Mouse (Mus musculus): ENCODE data around the gene Nyap1.
A peak's percentile ranks its signal among the peaks of the same experiment; 100 is the strongest.

Gene Nyap1

GRCm38 (mm10) chr5:137741023-137741931 lies at the start of gene Nyap1:
TSS of gene Nyap1 (minus strand) at chr5:137741607.
- peak; percentile 70 to 75 for DNase-seq (ENCODE audit: low spot score in 2 of 2)

DNA sequence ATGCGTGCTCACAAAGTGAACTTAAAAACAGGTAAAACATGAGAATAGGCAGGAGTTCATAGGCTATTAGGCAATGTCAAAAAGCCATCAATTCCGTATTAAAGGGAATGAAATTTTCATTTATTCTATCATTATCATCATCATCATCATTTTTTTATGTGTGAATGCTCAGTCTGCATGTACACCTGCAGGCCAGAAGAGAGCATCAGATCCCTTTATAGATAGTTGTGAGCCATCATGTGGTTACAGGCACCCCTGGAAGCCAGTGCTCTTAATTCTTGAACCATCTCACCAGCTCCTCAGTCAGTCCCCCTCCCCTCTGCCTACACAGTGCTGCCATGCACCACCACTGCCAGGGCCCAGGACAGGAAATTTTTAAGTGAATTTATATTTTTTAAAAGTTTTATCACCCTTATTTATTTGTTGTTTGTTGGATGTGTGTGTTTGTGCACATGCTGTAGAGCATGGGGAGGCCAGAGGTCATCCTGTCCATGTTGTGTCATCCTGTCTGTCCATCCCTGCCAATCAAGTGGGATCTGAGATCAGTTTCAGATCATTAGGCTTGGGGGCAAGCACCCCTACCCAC lies 47.6 kb upstream of the Nyap1 start:
- no peak for DNase-seq (ENCODE audit: low spot score in 2 of 2)

GRCm38 (mm10) chr5:137788171-137788570 lies 46.8 kb upstream of the Nyap1 start:
- no peak for DNase-seq (ENCODE audit: low spot score in 2 of 2)

DNA sequence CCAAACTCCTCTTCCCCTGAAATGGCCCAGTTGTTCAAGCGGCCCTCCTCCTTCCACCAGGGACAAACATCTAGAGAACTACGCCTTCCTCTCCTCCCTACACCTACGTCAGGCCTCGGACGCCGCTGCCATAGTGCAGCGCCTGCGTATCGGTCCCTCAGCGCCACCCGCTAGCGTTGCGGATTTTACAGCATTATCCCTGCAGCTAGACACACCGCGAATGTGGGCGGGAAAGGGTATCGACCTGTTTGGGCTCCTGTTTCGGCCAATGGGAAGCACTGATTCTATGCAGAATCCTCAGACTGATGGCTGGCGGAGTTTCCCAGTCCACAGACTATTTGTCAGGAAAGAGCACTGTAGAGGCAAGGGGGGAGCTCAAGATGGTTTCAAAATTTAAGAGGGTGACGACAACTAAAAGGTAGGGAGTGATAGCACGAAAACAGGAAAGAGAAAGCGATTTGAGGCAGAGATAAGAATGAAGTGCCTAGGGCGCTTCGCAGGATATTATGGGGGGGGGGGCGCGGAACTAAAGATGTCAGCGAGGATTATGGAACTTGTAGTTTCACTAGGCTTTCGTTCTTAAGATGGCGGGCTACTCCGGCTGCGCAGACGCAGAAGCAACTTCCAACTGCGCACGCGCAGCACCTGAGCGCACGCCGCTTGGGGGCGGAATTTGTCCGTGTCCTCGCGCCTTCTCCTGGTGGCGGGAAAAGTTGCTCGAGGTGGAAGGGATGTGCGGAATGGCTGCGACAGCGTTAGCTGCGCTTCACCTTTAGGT lies 45.9 kb upstream of the Nyap1 start, which contains the start of the genes Mepce and Zcwpw1:
Gene Mepce, minus strand, starts transcription at position 505 of the 778 bp plus-strand sequence.
Gene Zcwpw1, plus strand, starts transcription at position 648 of the 778 bp plus-strand sequence.
- DNase-seq (ENCODE audit: low spot score in 2 of 2), result peak; percentile 88 to 95

- peak; percentile 99 for DNase-seq (ENCODE audit: low spot score in 2 of 2)
Measured at GRCm38 (mm10) chr5:137786109-137786942, 44.9 kb upstream of the Nyap1 start.

- peak in 1 of 2 experiments; percentile 55 for DNase-seq (ENCODE audit: low spot score in 2 of 2)
Measured at GRCm38 (mm10) chr5:137785164-137786031, 44.0 kb upstream of the Nyap1 start.

GRCm38 (mm10) chr5:137784546-137784945 lies 43.1 kb upstream of the Nyap1 start:
- DNase-seq (ENCODE audit: low spot score in 2 of 2), result no peak

DNA sequence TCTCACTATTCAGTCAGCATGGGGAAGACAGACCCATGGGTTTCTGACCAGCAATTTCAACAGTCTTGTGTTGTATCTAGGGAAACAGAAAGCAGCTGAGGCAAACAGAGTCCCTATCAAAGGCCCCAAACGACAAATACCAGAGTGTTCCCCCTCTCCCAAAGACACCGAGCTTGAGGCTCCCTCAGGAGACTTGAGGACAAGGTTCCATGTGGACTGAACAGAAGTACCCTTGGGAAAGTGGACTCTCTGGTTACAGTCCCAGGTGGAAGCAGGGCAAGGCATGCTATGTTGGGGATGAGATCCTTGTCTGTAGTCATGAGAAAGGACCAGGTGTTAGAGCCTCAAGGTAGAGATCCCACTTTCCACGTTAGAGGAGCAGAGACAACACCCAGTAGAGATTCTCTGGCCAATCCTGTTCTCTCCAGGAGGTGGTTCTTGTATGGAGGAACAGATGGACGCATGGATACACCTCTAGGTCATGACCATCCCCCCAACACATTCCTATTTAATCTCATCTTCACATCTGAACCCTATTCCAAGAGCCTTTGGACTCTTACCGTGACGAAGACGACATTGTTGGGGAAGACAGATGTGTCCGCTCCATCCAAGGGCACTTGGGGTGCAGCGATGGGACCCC lies 42.6 kb upstream of the Nyap1 start:
- no peak for DNase-seq (ENCODE audit: low spot score in 2 of 2)

GRCm38 (mm10) chr5:137782776-137783522 lies 41.5 kb upstream of the Nyap1 start:
- no peak for DNase-seq (ENCODE audit: low spot score in 2 of 2)

GRCm38 (mm10) chr5:137781661-137782060 lies 40.3 kb upstream of the Nyap1 start:
- DNase-seq (ENCODE audit: low spot score in 2 of 2), result no peak

GRCm38 (mm10) chr5:137779053-137779933 lies 37.9 kb upstream of the Nyap1 start:
- DNase-seq (ENCODE audit: low spot score in 2 of 2), result no peak

DNA sequence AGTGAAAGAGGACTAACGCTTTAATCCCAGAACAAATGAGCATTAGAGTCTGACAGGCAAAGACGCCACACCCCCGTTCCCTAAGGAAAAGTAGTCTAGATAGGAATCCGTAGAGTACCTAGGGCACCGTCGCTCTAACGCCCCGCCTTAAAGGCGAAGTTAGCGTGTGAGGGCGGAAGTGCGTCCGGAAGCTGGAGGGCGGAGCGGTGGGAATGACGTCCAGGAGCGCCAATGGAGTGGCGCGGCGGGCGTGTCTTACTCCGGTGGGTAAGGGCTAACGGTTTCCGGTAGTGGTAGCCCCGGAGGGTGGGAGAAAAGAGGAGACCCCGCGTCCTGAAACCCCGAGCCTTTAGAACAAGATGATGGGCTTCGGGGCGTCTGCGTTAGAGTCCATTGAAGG lies 37.2 kb upstream of the Nyap1 start, which contains the start of gene Ppp1r35:
Gene Ppp1r35, plus strand, starts transcription at position 215 of the 400 bp plus-strand sequence.
- peak; percentile 95 to 96 for DNase-seq (ENCODE audit: low spot score in 2 of 2)

DNA sequence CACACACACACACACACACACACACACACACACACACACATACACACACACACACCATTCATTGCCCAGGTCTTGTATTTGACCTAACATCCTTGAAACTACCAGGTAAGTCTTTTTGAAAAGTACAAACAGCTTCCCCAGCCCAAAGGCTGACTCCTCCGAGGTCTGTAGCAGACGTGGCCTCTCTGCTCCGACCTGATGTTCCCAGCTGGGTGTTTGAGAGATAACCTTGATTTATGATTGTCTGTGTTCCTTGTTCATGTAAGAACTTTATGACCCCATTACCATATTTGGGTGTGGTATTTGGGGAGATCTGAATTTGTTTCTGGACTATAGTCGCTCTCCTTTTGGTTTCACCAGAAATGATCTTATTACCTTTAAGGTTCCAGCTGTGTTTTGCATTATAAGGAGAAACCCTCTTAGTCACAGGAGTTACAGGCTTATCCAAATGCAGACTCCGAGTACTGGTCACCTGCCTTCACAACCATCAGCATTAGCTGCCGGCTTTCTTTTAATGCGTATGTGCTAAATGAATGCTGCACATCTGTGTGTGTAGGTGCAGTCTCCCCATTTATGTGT lies 35.9 kb upstream of the Nyap1 start:
- DNase-seq (ENCODE audit: low spot score in 2 of 2), result no peak

- DNase-seq (ENCODE audit: low spot score in 2 of 2), result no peak
Measured at GRCm38 (mm10) chr5:137776408-137776918, 35.1 kb upstream of the Nyap1 start.

GRCm38 (mm10) chr5:137775587-137776290 lies 34.3 kb upstream of the Nyap1 start:
- DNase-seq (ENCODE audit: low spot score in 2 of 2), result no peak

GRCm38 (mm10) chr5:137772755-137773154 lies 31.3 kb upstream of the Nyap1 start:
- DNase-seq (ENCODE audit: low spot score in 2 of 2), result no peak

GRCm38 (mm10) chr5:137770709-137771108 lies 29.3 kb upstream of the Nyap1 start:
- DNase-seq (ENCODE audit: low spot score in 2 of 2), result no peak

Data from heart, adult 9 months (tissue).